20 mouse cellular contexts compared by ENCODE assay signal in genomic region chr1:157022456-157023435, GRCm38 (mm10).
DNase-seq lines count a peak whose midpoint lies in the region; ATAC-seq and TF ChIP-seq lines count a peak whose summit lies in the region.
"Had no signal": no experiment of that assay in that cellular context is flagged by ENCODE, and none has a peak within 500 bp of the region (broad histone marks: within the 10 kb centered on the region; RNA-seq: fewer than 3 reads in every experiment).

No protein-coding gene starts in this region.

- no peak overlapping the region for H3K27ac ChIP-seq in kidney, embryonic 15.5 days
- H3K27ac ChIP-seq in kidney, adult 2 months (ENCODE audit: insufficient read depth, low read depth, low read length): no peak overlapping the region
- peak overlapping the region; percentile 85 for H3K27ac ChIP-seq in spleen, adult 2 months (ENCODE audit: insufficient read depth, low read length)
- peak overlapping the region; percentile 78 for H3K27ac ChIP-seq in bone marrow, adult 2 months (ENCODE audit: control insufficient read depth, insufficient read depth, low read depth, low read length, poor library complexity)
- H3K27ac ChIP-seq: heart, embryonic 10.5 days; hindbrain, embryonic 12.5 days; limb, embryonic 13.5 days; liver, embryonic 14.5 days; macrophage; midbrain, embryonic 12.5 days had no signal

- no peak for DNase-seq in kidney, adult 2 months
- DNase-seq in spleen, adult 2 months (ENCODE audit: low read depth in 1 of 2, low spot score in 2 of 2): peak in 1 of 2 experiments; percentile 40
- no peak for DNase-seq in spleen, postnatal 14 days (ENCODE audit: low spot score in 2 of 2)
- peak; percentile 62 for DNase-seq in mesoderm, embryonic 11.5 days (ENCODE audit: low read depth, low spot score)
- DNase-seq: adrenal gland, postnatal 10 days; cerebellum, adult 11 months; cerebellum, postnatal 25 days; kidney, adult 9 months; thymus, postnatal 25 days had no signal

- no peaks in the 10 kb centered on the region for H3K36me3 ChIP-seq in kidney, embryonic 15.5 days
- no peaks in the 10 kb centered on the region for H3K36me3 ChIP-seq in kidney, adult 2 months (ENCODE audit: control insufficient read depth, insufficient read depth, low read length)
- no peaks in the 10 kb centered on the region for H3K36me3 ChIP-seq in spleen, adult 2 months (ENCODE audit: control insufficient read depth, insufficient read depth, low read length)
- H3K36me3 ChIP-seq: heart, embryonic 10.5 days; hindbrain, embryonic 12.5 days; limb, embryonic 13.5 days; midbrain, embryonic 12.5 days had no signal

- H3K9me3 ChIP-seq in kidney, embryonic 15.5 days (replicated peaks): no peaks in the 10 kb centered on the region
- H3K9me3 ChIP-seq: heart, embryonic 10.5 days; hindbrain, embryonic 12.5 days; limb, embryonic 13.5 days; midbrain, embryonic 12.5 days had no signal

- no peaks in the 10 kb centered on the region for H3K27me3 ChIP-seq in kidney, embryonic 15.5 days
- no peaks in the 10 kb centered on the region for H3K27me3 ChIP-seq in kidney, adult 2 months (replicated peaks; ENCODE audit: control insufficient read depth, insufficient read depth, low read length)
- H3K27me3 ChIP-seq in spleen, adult 2 months (ENCODE audit: control insufficient read depth, insufficient read depth, low read length): no peaks in the 10 kb centered on the region
- H3K27me3 ChIP-seq: hindbrain, embryonic 12.5 days; limb, embryonic 13.5 days; midbrain, embryonic 12.5 days had no signal

- WGBS in kidney, embryonic 15.5 days: 53% methylated on average over 12 of the region's 12 CpGs
- WGBS in kidney, adult 2 months: 58% methylated on average over 12 of the region's 12 CpGs
- 52% methylated on average over 12 of the region's 12 CpGs for WGBS in spleen, adult 2 months
- WGBS in bone marrow, adult 2 months: 71% methylated on average over 12 of the region's 12 CpGs

- ATAC-seq in kidney, embryonic 15.5 days (replicated peaks; ENCODE audit: low FRiP score): 0 out of 2 replicates have a peak, but pooled peaks have one; percentile 40
- ATAC-seq in cerebellum, adult (ENCODE audit: insufficient number of reproducible peaks, low FRiP score, low TSS enrichment): no peak
- ATAC-seq: activated CD4-positive, CD25-positive, alpha-beta regulatory T cell, adult 4 months; inflammation-experienced regulatory T-cells, adult 6 months had no signal

- no peak for TF ChIP-seq CTCF in kidney, adult 2 months (conservative IDR thresholded peaks at IDR 0.05; ENCODE audit: insufficient read depth, insufficient read length, low read depth, low read length)
- TF ChIP-seq CTCF in spleen, adult 2 months (IDR thresholded peaks at IDR 0.05; ENCODE audit: extremely low read depth, insufficient read depth, insufficient read length, insufficient replicate concordance): no peak
- no peak for TF ChIP-seq CTCF in bone marrow, adult 2 months (IDR thresholded peaks at IDR 0.05; ENCODE audit: control insufficient read depth, insufficient read depth, low read length)

- H3K4me3 ChIP-seq in kidney, embryonic 15.5 days (replicated peaks): no peak overlapping the region
- no peak overlapping the region for H3K4me3 ChIP-seq in kidney, adult 2 months (ENCODE audit: insufficient read depth, low read depth, low read length)
- H3K4me3 ChIP-seq in spleen, adult 2 months (ENCODE audit: extremely low read depth, insufficient read depth, insufficient read length): no peak overlapping the region
- no peak overlapping the region for H3K4me3 ChIP-seq in bone marrow, adult 2 months (replicated peaks; ENCODE audit: control insufficient read depth, low read depth, low read length)
- H3K4me3 ChIP-seq: heart, embryonic 10.5 days; hindbrain, embryonic 12.5 days; limb, embryonic 13.5 days; midbrain, embryonic 12.5 days had no signal

- H3K4me1 ChIP-seq in kidney, embryonic 15.5 days: peaks cover 9% of the 10 kb centered on the region
- peaks cover 5% of the 10 kb centered on the region; the same call in 1 of the 2 replicates for H3K4me1 ChIP-seq in kidney, adult 2 months (ENCODE audit: control insufficient read depth, insufficient read depth, low read length)
- peaks cover 44% of the 10 kb centered on the region for H3K4me1 ChIP-seq in spleen, adult 2 months (ENCODE audit: control insufficient read depth, insufficient read depth, insufficient read length)
- peaks cover 8% of the 10 kb centered on the region for H3K4me1 ChIP-seq in bone marrow, adult 2 months (ENCODE audit: control insufficient read depth, insufficient read depth, low read length)
- H3K4me1 ChIP-seq: limb, embryonic 13.5 days had no signal

- TF ChIP-seq POLR2A in kidney, adult 2 months (IDR thresholded peaks at IDR 0.05; ENCODE audit: low read depth, low read length): no peak
- peak; percentile 40; the same call in 1 of the 2 replicates for TF ChIP-seq POLR2A in spleen, adult 2 months (IDR thresholded peaks at IDR 0.05; ENCODE audit: low read depth, low read length)
- TF ChIP-seq POLR2A in bone marrow, adult 2 months (IDR thresholded peaks at IDR 0.05; ENCODE audit: borderline replicate concordance, control insufficient read depth, low read depth, low read length): no peak

- no peak overlapping the region for H3K4me2 ChIP-seq in kidney, embryonic 15.5 days
- H3K4me2 ChIP-seq: hindbrain, embryonic 12.5 days; limb, embryonic 13.5 days; midbrain, embryonic 12.5 days had no signal

- no peak overlapping the region for H3K9ac ChIP-seq in kidney, embryonic 15.5 days
- H3K9ac ChIP-seq: hindbrain, embryonic 12.5 days; limb, embryonic 13.5 days; liver, embryonic 14.5 days; midbrain, embryonic 12.5 days had no signal

Comparison
In these comparisons a context has a peak if more than half of its experiments do, and no peak if none do; other contexts are left out.
1. H3K27ac ChIP-seq: peak in spleen, adult 2 months (single experiment) and bone marrow, adult 2 months (single experiment); none in kidney, embryonic 15.5 days (single experiment) and kidney, adult 2 months (single experiment).